Mouse (Mus musculus): ENCODE measurements around the gene Adgrl2. TPM values are rescaled to one million over a fixed set of nuclear protein-coding genes. Genes with fewer than 3 reads are reported as not detected.

Adgrl2 gene
- polyA plus RNA-seq, 1 experiment = 57.9 TPM

- no peak for DNase-seq (ENCODE audit: extremely low spot score in 1 of 2, low spot score in 1 of 2)
Measured at GRCm38 (mm10) chr3:148977838-148978237, 12.5 kb downstream of the Adgrl2 start.

DNA sequence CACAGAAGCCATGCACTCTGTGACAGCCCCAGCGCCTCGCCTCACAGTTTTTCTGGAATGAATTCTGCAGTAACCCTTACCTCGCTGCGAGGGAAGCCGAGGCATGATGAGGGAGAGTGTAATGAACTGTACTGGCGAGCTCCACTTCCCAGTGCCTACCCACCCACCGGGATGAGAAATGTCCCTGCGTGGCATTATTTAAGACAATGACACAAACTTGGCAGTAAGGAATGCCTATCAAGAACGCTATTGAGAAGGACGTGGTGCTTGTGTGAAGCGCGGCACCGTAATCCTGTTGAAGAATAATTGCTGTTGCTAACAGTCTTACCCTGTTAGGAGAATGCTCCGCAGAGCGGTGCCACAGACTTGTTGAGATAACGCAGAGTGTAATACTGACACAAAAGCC, 13.2 kb downstream of the Adgrl2 start:
- DNase-seq (ENCODE audit: extremely low spot score in 1 of 2, low spot score in 1 of 2) = peak in 1 of 2 experiments; percentile 33

DNA sequence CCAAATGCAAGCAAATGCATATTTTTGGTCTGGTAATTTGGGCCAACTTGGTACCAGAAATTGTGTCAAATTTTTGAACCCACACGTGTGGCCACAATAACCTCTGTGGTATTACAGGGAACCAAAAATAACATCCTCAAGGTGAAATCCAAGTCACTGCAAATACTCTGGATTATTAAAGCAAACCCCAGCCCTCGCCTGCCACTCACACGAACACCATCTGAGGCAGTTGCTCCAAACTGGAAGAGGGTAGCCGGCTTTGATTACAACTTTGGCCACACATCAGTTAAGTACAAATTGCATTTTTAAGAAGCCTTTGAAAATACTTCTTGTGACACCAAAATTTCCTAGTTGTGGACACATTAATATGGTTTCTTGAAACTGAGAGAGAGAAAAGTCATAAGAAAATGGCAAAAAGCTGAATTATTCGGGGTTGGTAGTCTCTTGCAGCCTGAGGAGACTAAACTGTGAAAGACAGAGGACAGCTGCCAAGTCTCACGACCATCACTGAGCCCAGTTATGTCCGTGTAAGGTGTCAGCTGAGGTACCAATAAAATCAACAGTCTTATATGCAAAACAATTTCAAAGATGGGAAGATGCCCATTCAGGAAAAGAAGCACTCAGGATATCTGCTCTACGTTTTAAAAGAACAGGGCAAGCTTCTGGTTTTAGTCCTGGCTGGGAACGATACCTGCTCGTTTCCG, 18.3 kb downstream of the Adgrl2 start:
- DNase-seq (ENCODE audit: extremely low spot score in 1 of 2, low spot score in 1 of 2) = no peak

- DNase-seq (ENCODE audit: extremely low spot score in 1 of 2, low spot score in 1 of 2) = no peak
Measured at GRCm38 (mm10) chr3:148964991-148965605, 25.3 kb downstream of the Adgrl2 start.

GRCm38 (mm10) chr3:148963381-148964044, 26.8 kb downstream of the Adgrl2 start:
- DNase-seq (ENCODE audit: extremely low spot score in 1 of 2, low spot score in 1 of 2) = no peak

GRCm38 (mm10) chr3:148961611-148962010, 28.7 kb downstream of the Adgrl2 start:
- no peak for DNase-seq (ENCODE audit: extremely low spot score in 1 of 2, low spot score in 1 of 2)

GRCm38 (mm10) chr3:148960751-148961289, 29.5 kb downstream of the Adgrl2 start:
- DNase-seq (ENCODE audit: extremely low spot score in 1 of 2, low spot score in 1 of 2) = no peak

- DNase-seq (ENCODE audit: extremely low spot score in 1 of 2, low spot score in 1 of 2) = no peak
Measured at GRCm38 (mm10) chr3:148960215-148960614, 30.1 kb downstream of the Adgrl2 start.

DNA sequence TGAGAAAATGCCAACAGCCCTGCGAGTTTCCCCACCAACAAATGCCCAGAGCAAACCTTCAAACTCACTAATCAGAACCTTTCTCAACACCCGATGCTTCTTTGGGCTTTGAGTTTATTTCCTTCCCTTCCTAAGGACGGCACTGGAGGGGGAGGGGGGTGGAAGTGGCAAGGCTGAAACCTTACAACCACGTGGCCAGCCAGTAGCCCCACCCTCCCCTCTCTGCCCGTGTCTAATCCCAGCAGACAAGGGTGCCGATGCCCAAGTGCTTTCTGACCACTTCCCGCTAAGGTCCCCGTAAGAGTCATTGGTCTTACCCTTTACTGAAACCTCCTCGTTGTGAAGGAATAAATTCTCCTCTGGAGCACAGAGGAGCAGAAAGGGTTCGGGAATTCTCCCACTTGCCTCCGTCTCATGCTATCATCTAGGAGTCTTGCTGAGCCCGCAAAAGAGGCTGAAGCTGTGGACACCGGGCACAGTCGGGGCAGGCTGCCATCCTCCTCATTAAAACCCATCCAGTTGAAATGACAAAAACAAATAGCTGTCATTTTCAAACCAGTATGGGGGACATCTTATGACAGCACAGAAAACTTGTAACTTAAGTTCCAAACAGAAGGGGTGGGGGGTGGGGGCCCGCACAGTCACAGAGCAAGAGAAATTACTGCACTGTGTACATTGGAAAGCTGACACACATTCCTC, 30.9 kb downstream of the Adgrl2 start:
- DNase-seq (ENCODE audit: extremely low spot score in 1 of 2, low spot score in 1 of 2) = no peak

- DNase-seq (ENCODE audit: extremely low spot score in 1 of 2, low spot score in 1 of 2) = no peak
Measured at GRCm38 (mm10) chr3:148958714-148959113, 31.6 kb downstream of the Adgrl2 start.

DNA sequence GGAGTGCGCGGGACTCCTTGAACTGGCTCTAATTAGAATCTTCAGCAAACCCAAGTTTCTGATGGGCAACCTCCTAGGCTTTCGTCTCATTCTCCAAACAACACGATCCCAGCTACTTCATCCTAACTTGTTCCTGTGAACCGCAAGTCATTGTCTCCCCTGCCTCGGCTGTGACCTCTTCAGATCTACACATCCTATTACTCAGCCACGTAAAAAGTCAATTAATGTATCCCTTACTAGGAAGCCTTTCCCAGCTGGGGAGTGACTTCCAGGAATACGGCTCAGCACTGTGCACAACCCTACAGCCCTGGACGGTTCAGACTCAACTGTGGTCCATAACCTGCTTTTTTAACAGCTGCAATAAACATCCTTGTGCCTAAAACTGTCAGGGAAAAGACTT, 32.2 kb downstream of the Adgrl2 start:
- DNase-seq (ENCODE audit: extremely low spot score in 1 of 2, low spot score in 1 of 2) = no peak

DNA sequence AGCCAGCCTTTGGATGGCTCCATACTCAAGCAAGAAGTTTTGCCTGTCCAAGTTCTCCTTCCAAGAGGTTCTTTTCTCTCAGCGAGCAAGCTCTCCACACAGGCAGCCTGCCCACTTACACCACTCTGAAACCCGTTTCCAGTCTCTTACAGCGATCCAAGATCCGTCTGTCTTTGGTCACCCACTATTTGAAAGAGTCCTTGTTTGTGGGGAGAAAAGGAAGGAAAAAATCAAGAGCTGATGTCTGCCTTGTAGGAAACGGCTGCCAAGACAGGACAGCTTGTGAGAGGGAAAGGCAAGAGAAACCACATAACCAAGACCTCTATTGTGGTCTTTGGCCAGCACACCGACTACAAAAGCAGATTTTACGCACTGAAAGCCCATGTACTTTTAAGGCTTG, 33.5 kb downstream of the Adgrl2 start:
- DNase-seq (ENCODE audit: extremely low spot score in 1 of 2, low spot score in 1 of 2) = peak in 1 of 2 experiments; percentile 53

DNA sequence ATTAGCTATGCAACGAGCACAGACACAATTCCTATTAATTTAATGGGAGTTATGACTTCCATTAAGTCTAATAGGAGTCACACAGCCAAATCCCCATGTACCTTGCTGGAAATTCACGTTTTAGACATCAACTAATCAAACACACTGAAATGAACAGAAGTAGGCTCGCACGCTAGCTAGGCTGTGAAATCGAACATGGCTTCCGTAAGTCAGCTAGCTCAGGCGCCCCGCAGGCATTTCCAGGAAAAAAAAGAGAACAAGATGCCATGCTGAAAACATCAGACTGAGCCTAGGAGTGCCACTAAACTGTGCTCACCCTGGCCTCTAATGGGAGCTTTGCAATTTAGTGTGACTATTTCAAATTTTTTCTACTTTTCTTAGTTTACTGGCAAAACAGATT, 40.6 kb downstream of the Adgrl2 start:
- DNase-seq (ENCODE audit: extremely low spot score in 1 of 2, low spot score in 1 of 2) = no peak

GRCm38 (mm10) chr3:148947805-148948405, 42.5 kb downstream of the Adgrl2 start:
- DNase-seq (ENCODE audit: extremely low spot score in 1 of 2, low spot score in 1 of 2) = no peak

GRCm38 (mm10) chr3:148947266-148947665, 43.1 kb downstream of the Adgrl2 start:
- no peak for DNase-seq (ENCODE audit: extremely low spot score in 1 of 2, low spot score in 1 of 2)

DNA sequence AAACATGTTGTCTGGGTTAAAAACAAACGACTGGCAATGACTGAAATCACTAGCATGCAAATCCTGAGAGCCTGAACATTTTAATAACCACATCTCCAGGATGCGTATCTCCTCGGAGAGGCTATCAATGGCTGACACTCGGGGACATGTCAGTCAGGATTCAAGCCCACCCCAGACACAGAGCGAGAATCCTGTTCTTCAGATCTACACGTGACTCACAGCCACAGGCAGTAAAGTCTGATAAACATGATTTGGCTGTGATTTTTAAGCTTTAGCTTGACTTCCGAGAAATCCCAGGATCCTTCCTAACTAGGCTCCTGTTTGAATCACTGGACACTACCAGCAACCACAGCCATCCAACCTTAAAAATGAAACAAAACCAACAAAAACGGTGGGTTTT, 44.8 kb downstream of the Adgrl2 start:
- no peak for DNase-seq (ENCODE audit: extremely low spot score in 1 of 2, low spot score in 1 of 2)

- peak in 1 of 2 experiments; percentile 45 for DNase-seq (ENCODE audit: extremely low spot score in 1 of 2, low spot score in 1 of 2)
Measured at GRCm38 (mm10) chr3:148939457-148939856, 50.9 kb downstream of the Adgrl2 start.

DNA sequence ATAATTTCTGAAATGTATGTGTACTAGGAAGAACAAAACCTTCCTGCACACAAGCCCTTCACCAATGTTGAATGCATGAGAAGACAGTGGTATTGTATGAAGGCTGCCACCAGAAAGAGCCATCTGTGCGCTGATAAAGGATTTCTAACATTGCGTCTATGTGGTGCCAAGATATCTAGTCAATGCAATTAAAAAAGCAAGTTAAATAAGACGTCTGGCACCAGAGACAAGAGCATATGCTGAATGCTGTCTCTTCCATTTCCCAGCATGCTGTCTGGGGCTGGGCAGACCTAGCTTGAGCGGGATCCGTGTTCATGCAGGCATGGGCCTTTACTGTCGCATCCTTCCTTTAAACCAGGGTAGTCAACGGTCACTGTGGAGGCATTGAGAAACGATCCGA, 55.3 kb downstream of the Adgrl2 start:
- DNase-seq (ENCODE audit: extremely low spot score in 1 of 2, low spot score in 1 of 2) = peak in 1 of 2 experiments; percentile 33

DNA sequence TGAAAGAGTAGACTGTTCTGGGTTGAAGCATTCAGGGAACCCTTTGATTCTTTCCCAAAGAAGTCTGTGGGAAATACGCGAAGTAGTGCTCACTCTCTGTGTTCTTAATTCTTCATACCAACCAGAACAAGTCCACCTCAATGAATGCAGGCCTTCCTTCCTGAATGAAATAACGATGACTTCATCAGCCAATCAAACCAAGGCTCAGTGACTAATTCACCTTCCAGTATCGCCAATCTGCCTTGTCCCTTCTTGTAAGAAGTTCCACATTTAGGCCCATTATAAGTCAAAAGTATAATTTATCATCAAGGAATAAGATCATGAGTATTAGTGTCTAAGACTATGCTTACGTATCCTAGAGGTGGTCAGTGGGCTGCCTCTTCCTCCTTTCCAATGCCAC, 56.1 kb downstream of the Adgrl2 start:
- DNase-seq (ENCODE audit: extremely low spot score in 1 of 2, low spot score in 1 of 2) = no peak

- DNase-seq (ENCODE audit: extremely low spot score in 1 of 2, low spot score in 1 of 2) = no peak
Measured at GRCm38 (mm10) chr3:148933160-148933559, 57.2 kb downstream of the Adgrl2 start.

DNA sequence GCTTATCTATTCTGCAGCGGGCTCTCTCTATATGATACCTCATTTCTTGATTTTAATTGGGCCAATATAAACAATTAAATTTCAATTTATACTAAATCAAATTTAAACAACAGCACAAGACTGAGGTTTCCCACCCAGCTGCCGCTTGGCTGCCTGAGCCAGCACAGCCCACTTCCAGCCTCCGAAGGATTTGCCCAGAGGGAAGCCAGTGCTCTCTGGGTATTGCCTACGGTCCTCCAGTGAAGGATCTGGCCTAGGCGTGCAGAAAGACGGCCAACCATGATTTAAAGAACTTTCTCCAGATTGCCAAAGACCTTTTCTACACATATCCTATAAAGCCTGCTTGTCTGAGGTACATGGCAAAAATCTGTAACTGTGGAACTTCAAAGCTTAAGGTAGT, 59.4 kb downstream of the Adgrl2 start:
- DNase-seq (ENCODE audit: extremely low spot score in 1 of 2, low spot score in 1 of 2) = no peak
